Mouse (Mus musculus): ENCODE measurements at regions not wholly inside any gene's neighbourhood (a gene's known extent, or its start where the extent isn't known, plus 50 kb on each side); places are given as distances from the start of the nearest gene placed in this dataset.

- DNase-seq (ENCODE audit: extremely low spot score in 1 of 2, low spot score in 1 of 2): peak in 1 of 2 experiments; percentile 7
Observed at GRCm38 (mm10) chr1:27169278-27169677, 482.0 kb upstream of the 4931408C20Rik start.

Data from layer of hippocampus, postnatal 25 days (tissue).